Mouse (Mus musculus): ENCODE data around the gene Crcp. TPM values are rescaled to one million over a fixed set of nuclear protein-coding genes. Genes with fewer than 3 reads are reported as not detected.
A peak's percentile ranks its signal among the peaks of the same experiment; 100 is the strongest.

Gene Crcp
- polyA plus RNA-seq, 1 experiment from 2014 or later, result 41.6 TPM

DNA sequence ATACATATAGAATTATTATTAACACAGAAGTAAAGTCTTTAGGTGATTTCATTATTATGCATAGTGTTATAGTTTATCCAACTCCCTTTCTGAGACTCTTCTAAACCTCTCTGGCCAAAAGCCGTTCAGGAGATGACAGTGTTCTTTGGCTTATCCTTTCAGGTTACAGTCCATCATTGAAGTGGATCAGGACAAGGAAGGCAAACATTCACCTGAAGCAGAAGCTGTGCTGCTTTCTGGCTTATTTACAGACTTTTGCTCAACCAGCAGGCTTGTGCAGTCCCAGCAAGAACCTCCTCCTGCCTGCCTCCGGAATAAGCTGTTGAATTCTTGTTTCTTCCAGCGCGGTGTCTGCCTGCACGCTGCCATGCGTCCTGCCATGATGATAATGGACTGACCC, 43.9 kb downstream of the Crcp start, which contains the start of gene Tpst1:
TSS of gene Tpst1 (plus strand) at position 301 of the 400 bp plus-strand sequence.
- H3K27me3 ChIP-seq (replicated peaks; ENCODE audit: control insufficient read depth, insufficient read depth, low read length), result no peaks in the 10 kb centered on the region
- H3K4me3 ChIP-seq (ENCODE audit: low read depth, low read length), result no peak within 1 kb of the TSS
- no peak within 1 kb of the TSS for H3K27ac ChIP-seq (ENCODE audit: low read depth, low read length)
- H3K9ac ChIP-seq (ENCODE audit: low read depth, low read length), result no peak within 1 kb of the TSS
- H3K9me3 ChIP-seq (ENCODE audit: control insufficient read depth), result no peaks in the 10 kb centered on the region
- TF ChIP-seq CTCF (IDR thresholded peaks at IDR 0.05; ENCODE audit: low read depth), result no peak
- H3K36me3 ChIP-seq (ENCODE audit: control insufficient read depth, insufficient read depth), result no peaks in the 10 kb centered on the region
- no peak within 1 kb of the TSS for H3K4me2 ChIP-seq (replicated peaks; ENCODE audit: low read depth)
- ATAC-seq, result no peak
- WGBS, result 88% methylated on average over 6 of the region's 6 CpGs
- H3K4me1 ChIP-seq (replicated peaks; ENCODE audit: control insufficient read depth, insufficient read depth, low read length), result no peaks in the 10 kb centered on the region

DNA sequence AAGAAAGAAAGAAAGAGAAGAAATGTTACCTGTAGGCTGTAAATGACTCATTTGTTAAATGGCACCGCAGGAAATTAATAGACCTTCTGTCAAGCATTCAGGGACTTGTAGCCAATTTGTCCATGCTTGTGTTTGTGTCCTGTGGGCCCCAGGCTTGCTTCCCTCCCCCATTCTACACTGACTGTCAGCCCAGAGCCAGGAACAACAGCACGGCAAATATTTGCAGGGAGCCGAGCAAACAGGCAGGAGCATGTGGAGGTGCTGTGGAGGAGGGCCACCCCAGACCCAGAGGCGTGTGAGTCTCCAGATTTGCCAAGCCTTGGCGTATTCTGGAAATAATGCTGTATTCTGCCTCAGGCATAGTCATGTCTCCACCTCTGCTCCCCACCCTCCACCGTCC, 45.4 kb downstream of the Crcp start:
- no peak overlapping the region for H3K4me2 ChIP-seq (replicated peaks; ENCODE audit: low read depth)
- TF ChIP-seq CTCF (IDR thresholded peaks at IDR 0.05; ENCODE audit: low read depth), result no peak
- 41% methylated on average over 6 of the region's 6 CpGs for WGBS
- no peaks in the 10 kb centered on the region for H3K4me1 ChIP-seq (replicated peaks; ENCODE audit: control insufficient read depth, insufficient read depth, low read length)
- H3K27ac ChIP-seq (ENCODE audit: low read depth, low read length), result no peak overlapping the region
- H3K9me3 ChIP-seq (ENCODE audit: control insufficient read depth), result no peaks in the 10 kb centered on the region
- H3K27me3 ChIP-seq (replicated peaks; ENCODE audit: control insufficient read depth, insufficient read depth, low read length), result no peaks in the 10 kb centered on the region
- ATAC-seq, result no peak
- H3K4me3 ChIP-seq (ENCODE audit: low read depth, low read length), result no peak overlapping the region
- H3K36me3 ChIP-seq (ENCODE audit: control insufficient read depth, insufficient read depth), result no peaks in the 10 kb centered on the region
- no peak overlapping the region for H3K9ac ChIP-seq (ENCODE audit: low read depth, low read length)

DNA sequence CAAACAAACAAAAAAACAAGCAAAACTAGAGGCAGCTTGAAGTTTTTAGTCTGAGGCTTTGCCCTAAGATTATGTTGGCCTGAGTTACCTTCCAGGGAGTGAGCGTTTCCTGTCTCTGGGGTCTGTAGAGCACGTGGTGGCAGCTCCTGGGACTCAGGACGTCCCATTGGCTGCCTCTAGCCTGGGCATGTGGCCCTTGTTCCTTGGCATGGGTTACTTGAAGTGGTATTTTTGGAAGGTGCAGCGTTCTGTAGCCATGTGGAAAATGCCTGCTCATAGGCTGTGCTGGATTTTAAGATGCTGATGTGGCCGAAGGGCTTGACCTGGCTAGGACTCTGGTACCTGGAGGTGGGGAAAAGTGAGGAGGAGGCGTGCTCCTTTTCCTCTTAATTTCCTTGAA, 47.3 kb downstream of the Crcp start:
- Histone ChIP-seq H3K4me2 (replicated peaks; ENCODE audit: low read depth) (no peak overlapping the region), H3K4me3 (ENCODE audit: low read depth, low read length) (no peak overlapping the region), H3K36me3 (ENCODE audit: control insufficient read depth, insufficient read depth) (no peaks in the 10 kb centered on the region), H3K27ac (ENCODE audit: low read depth, low read length) (no peak overlapping the region), H3K27me3 (replicated peaks; ENCODE audit: control insufficient read depth, insufficient read depth, low read length) (no peaks in the 10 kb centered on the region), H3K4me1 (replicated peaks; ENCODE audit: control insufficient read depth, insufficient read depth, low read length) (no peaks in the 10 kb centered on the region), H3K9me3 (ENCODE audit: control insufficient read depth) (no peaks in the 10 kb centered on the region), H3K9ac (ENCODE audit: low read depth, low read length) (no peak overlapping the region)
- TF ChIP-seq CTCF (IDR thresholded peaks at IDR 0.05; ENCODE audit: low read depth), result no peak
- no peak for ATAC-seq
- WGBS, result 75% methylated on average over 6 of the region's 6 CpGs

DNA sequence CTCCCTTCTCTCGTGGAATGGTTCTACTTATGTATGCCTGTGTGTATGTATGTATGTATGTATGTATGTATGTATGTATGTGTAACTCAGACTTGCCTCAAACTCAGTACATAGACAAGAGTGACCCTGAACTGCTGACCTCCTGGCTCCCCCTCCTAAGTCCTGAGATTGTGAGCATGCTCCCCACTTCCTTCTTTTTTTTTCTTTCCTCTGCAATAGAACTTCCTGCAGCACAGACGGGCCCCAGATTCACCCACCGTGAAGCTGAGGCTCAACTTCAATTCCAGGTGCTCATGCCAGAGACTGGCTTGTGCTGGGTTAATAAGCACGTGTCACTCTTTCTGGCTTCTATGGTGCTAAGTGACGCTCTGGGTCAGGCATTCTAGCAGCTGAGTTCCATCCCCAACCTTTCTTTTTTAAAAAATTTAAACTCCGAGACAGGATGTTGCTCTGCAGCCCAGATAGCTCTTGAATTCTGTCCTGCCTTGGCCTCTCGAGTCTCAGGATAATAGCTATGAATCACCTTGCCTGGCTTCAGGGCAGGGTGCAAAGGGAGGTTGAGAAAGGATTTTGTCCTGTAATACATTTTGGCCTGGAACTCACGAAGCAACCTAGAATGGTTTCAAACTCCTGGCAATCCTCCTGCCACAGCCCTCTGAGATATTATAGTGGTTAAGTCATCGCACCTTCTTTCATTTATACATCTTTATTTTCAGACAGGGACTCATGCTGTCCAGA, 49.2 kb downstream of the Crcp start:
- Histone ChIP-seq H3K4me3 (ENCODE audit: low read depth, low read length) (no peak overlapping the region), H3K4me1 (replicated peaks; ENCODE audit: control insufficient read depth, insufficient read depth, low read length) (no peaks in the 10 kb centered on the region), H3K4me2 (replicated peaks; ENCODE audit: low read depth) (no peak overlapping the region), H3K36me3 (ENCODE audit: control insufficient read depth, insufficient read depth) (no peaks in the 10 kb centered on the region), H3K27me3 (replicated peaks; ENCODE audit: control insufficient read depth, insufficient read depth, low read length) (no peaks in the 10 kb centered on the region), H3K9me3 (ENCODE audit: control insufficient read depth) (no peaks in the 10 kb centered on the region), H3K9ac (ENCODE audit: low read depth, low read length) (no peak overlapping the region), H3K27ac (ENCODE audit: low read depth, low read length) (no peak overlapping the region)
- no peak for TF ChIP-seq CTCF (IDR thresholded peaks at IDR 0.05; ENCODE audit: low read depth)
- WGBS, result 64% methylated on average over 9 of the region's 9 CpGs
- ATAC-seq, result no peak

DNA sequence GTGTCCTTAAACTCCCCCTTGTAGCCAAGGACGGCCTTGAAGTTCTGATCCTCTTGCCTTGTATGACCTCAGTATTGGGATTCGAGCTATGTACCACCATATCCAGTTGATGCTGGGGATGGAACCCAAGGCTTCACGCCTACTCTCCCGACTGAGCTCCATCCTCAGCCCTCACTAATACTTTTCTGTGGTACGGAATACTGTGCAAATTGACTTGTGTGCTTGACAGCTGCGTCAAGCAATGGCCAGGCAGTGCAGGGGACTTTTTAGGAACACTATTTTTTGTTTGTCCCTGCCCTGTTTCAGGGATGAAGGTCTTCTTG, 49.7 kb downstream of the Crcp start:
- H3K4me2 ChIP-seq (replicated peaks; ENCODE audit: low read depth), result peak overlapping the region; percentile 96
- H3K27me3 ChIP-seq (replicated peaks; ENCODE audit: control insufficient read depth, insufficient read depth, low read length), result no peaks in the 10 kb centered on the region
- TF ChIP-seq CTCF (IDR thresholded peaks at IDR 0.05; ENCODE audit: low read depth), result no peak
- no peak for ATAC-seq
- H3K4me3 ChIP-seq (ENCODE audit: low read depth, low read length), result peak overlapping the region; percentile 67
- no peaks in the 10 kb centered on the region for H3K9me3 ChIP-seq (ENCODE audit: control insufficient read depth)
- no peaks in the 10 kb centered on the region for H3K4me1 ChIP-seq (replicated peaks; ENCODE audit: control insufficient read depth, insufficient read depth, low read length)
- no peaks in the 10 kb centered on the region for H3K36me3 ChIP-seq (ENCODE audit: control insufficient read depth, insufficient read depth)
- 45% methylated on average over 6 of the region's 6 CpGs for WGBS
- H3K27ac ChIP-seq (ENCODE audit: low read depth, low read length), result no peak overlapping the region
- H3K9ac ChIP-seq (ENCODE audit: low read depth, low read length), result no peak overlapping the region; the same call in 1 of the 2 replicates

DNA sequence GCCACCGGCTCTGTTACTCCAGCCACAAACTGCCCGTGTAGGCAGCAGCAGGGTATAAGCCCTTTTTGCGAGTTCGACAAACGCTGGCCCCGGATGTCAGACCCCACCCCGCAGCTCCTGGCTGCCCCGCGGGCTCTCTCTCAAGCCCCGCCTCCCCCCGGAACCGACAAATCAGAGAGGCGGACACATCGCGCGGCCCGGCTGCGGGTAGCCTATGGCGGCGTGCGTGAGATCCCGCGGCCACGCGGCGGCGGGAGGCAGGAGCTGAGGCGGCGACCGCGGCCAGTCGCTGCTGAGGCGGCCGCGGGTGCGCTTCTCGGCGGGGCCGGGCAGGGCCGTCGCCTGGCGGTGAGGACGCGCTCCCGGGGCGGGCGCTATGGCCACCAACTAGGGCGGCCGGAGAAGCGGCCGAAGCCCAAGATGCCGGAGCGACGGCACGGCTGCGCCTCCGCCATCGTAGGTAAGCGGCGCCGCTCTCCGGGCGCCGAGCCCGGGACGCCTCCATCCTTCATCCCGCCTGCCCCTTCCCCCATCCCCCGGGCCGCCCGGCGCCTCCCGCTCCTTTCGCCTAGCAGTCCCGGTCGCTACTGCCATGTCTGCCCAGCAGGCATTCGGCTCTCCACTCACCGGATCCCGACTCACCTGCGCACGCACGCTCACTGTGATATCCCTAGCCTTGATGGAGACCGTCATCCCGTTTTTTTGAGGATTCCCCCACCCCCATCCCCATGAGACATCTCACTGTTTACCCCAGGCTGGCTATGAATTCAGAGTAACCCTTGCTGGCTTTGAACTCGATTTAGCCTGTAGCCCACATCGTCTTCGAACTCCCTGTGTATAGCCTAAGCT, 50.3 kb downstream of the Crcp start:
- H3K36me3 ChIP-seq (ENCODE audit: control insufficient read depth, insufficient read depth), result no peaks in the 10 kb centered on the region
- peak overlapping the region; percentile 50; the same call in 1 of the 2 replicates for H3K27ac ChIP-seq (ENCODE audit: low read depth, low read length)
- H3K4me3 ChIP-seq (ENCODE audit: low read depth, low read length), result peak overlapping the region; percentile 67
- H3K4me2 ChIP-seq (replicated peaks; ENCODE audit: low read depth), result peak overlapping the region; percentile 96
- H3K27me3 ChIP-seq (replicated peaks; ENCODE audit: control insufficient read depth, insufficient read depth, low read length), result no peaks in the 10 kb centered on the region
- peak overlapping the region; percentile 69 for H3K9ac ChIP-seq (ENCODE audit: low read depth, low read length)
- H3K9me3 ChIP-seq (ENCODE audit: control insufficient read depth), result no peaks in the 10 kb centered on the region
- H3K4me1 ChIP-seq (replicated peaks; ENCODE audit: control insufficient read depth, insufficient read depth, low read length), result no peaks in the 10 kb centered on the region
- WGBS, result 1% methylated on average over 71 of the region's 86 CpGs
- ATAC-seq, result peak; percentile 94
- peak; percentile 29; the same call in 1 of the 2 replicates for TF ChIP-seq CTCF (IDR thresholded peaks at IDR 0.05; ENCODE audit: low read depth)
